Mouse (Mus musculus) ES-E14 (cell line): ENCODE measurements around the gene Usp15.

Experiments used
- HCFC1 ChIP-seq: IDR thresholded peaks from 2 replicates; pipeline ENCODE4 v1.6.1; 2012; ENCODE audit warnings: low read length, inconsistent platforms, borderline replicate concordance; ENCODE audit not compliant: insufficient read depth
- MAFK ChIP-seq: IDR thresholded peaks from 2 replicates; pipeline ENCODE4 v1.6.1; 2014; ENCODE audit warnings: mild to moderate bottlenecking, low read depth, low read length, inconsistent platforms; ENCODE audit not compliant: insufficient read depth
- ZNF384 ChIP-seq: IDR thresholded peaks from 2 replicates; pipeline ENCODE4 v1.6.1; 2012; ENCODE audit warnings: low read depth, low read length, inconsistent platforms

- no peak for TF ChIP-seq HCFC1
- no peak for TF ChIP-seq MAFK
- TF ChIP-seq ZNF384: no peak
Measured at GRCm38 (mm10) chr10:123101303-123101702, 95.5 kb downstream of the Usp15 start.
